Mouse (Mus musculus) kidney, adult 9 months (tissue): ENCODE measurements around the gene Unc5b.
"Not testable (repeated sequence)": the region's sequence is repeated elsewhere in the genome, so short reads cannot be mapped to it uniquely, and the experiment has no call there.

Source experiments
- DNase-seq: peaks from one replicate; pipeline ENCODE4 v3.0.0; 2022

Gene Unc5b

DNA sequence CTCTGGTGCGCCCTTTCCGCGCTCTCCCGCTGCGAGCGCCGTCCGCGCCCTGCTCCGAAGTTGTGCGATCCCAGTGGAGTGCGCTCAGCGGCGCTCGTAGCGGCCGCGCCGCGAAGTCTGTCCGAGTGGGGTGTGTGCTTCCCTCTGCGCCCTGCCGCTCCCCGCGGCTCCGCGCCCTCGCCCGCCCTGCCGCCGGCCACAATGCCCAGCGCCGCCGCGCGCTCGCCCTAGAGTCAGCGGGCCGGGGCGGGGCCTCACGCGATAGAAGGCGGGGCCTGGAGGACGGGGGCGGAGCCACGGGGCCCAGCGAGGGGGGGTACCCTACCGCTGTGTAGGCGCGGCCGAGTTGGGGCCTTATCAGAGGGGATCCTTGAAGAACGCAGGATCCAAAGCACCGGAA, at the start of gene Unc5b:
Gene Unc5b, minus strand, starts transcription at position 203 of the 400 bp plus-strand sequence.
- peak; percentile 97 for DNase-seq

DNA sequence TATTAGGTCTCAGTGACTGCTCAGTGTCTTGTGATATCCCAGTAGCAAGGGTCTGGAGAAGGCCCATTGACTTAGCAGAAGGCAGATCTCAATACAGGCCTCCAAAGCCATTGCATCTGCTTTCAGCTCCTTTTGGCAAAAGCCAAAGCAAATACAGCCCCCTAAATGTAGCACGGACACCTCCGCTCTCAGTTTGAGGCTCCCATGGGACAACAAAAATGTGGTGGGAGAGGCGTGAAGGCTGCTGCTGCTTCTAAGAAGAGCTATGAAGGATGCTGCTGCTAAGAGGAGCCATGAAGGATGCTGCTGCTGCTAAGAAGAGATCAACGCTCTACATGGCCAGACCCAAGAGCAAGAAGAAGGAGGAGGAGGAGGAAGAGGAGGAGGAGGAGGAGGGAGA, 48.4 kb upstream of the Unc5b start:
- no peak for DNase-seq

DNA sequence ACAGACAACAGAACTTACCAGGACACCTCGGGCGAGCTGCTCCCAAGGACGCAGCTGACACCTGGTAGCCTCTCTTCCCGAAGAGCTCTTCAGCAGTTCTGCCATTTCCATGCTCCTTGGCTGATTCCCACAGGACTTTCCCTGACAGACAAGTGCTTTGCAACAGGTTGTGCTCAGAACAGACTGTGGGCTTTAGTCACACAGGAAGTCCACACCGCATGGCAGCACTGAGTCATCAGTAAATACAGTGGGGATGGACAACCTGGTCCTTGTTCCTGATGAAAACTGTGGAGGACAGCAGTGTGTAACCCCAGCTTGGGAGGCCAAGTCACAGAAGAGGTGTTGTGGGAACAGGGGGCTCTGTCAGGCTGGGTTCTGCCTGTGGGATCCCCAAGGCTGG, 45.7 kb upstream of the Unc5b start:
- no peak for DNase-seq

- DNase-seq, result no peak
These were observed 43.6 kb upstream of the Unc5b start for GRCm38 (mm10) chr10:60875011-60875410.

- no peak for DNase-seq
These were observed 31.9 kb upstream of the Unc5b start for GRCm38 (mm10) chr10:60863318-60863717.

- peak; percentile 31 for DNase-seq
These were observed 31.3 kb upstream of the Unc5b start for GRCm38 (mm10) chr10:60862477-60863293.

GRCm38 (mm10) chr10:60845271-60845670, 13.9 kb upstream of the Unc5b start:
- not testable (repeated sequence) for DNase-seq

- no peak for DNase-seq
These were observed 7.4 kb upstream of the Unc5b start for GRCm38 (mm10) chr10:60838816-60839215.

DNA sequence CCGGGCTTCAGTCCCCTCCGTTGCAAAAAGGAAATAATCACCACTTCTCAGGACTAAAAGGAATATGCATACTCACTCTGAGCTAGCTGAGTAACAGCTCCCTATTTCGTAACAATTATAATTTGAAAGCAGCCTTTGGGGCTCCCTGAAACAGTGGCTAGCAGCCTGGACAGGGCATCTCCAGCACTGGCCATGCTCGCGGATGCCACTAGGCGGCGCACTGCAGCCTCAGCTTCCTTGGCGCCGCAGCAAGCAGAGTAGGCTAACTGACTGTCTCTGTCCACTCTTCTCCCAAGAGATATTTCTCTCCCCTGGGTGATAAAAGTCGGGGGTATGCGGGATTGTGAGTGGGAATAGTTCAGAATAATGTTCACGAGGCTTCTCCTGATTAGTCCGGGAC, 3.6 kb upstream of the Unc5b start:
- peak; percentile 81 for DNase-seq

GRCm38 (mm10) chr10:60832664-60833173, 1.3 kb upstream of the Unc5b start:
- DNase-seq, result peak; percentile 68

GRCm38 (mm10) chr10:60830556-60831350, 628 bp downstream of the Unc5b start:
- peak; percentile 33 for DNase-seq

GRCm38 (mm10) chr10:60830000-60830399, 1.4 kb downstream of the Unc5b start:
- DNase-seq, result no peak

DNA sequence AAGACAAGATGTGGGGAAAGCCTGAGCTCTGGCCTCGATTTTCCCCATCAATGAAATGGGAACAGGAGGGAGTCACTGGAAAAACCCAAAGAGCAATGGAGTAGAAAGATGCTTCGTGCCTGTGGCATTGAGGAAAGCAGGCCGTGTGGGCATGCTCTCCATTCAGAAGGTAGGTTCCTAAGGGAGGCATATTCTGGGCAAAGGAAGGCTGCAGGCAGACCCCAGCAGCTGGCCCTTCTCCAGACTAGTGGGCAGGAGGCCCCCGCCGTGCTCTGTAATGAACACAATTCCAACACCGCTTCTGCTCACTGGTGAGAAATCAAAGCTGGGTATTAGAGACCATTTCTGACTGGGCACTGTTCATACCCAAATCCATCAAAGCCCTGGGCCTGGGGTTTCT, 2.3 kb downstream of the Unc5b start:
- DNase-seq, result no peak

DNA sequence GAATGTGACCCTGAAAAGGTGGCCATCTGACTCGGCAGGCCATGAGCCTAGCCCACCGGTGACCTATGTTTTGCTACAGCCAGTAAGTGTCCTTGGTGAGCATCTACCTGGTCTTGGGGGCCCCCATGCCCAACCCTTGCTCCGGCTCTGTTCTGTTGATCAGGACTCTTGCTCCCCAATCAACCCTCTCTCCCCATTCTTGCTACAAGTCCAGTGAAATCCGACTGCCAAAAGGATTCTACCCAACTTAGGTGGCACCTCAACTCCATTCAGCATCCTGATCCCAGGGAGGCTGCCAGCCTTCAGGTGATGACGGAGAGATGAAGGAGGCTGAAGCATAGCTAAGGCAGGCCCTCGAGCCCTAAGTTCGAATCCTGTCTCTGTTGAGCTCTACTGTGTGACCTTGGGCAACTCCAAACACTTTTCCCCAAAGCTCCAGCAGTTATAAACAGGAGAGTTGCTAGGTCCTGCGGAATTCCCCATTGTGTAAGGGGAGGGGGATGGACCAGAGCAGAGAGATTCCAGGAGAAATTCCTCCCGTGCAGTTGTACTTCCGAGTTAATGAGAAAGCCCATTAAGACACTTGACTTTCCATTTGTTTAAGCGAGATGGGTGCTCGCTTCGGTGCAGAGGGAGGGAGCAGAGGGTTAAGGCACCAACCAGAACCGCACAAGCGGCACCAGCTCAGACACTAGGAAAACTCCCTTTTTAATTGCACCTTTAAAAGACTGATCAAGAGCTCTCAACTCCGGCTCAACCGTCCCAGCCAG, 3.3 kb downstream of the Unc5b start:
- no peak for DNase-seq

DNA sequence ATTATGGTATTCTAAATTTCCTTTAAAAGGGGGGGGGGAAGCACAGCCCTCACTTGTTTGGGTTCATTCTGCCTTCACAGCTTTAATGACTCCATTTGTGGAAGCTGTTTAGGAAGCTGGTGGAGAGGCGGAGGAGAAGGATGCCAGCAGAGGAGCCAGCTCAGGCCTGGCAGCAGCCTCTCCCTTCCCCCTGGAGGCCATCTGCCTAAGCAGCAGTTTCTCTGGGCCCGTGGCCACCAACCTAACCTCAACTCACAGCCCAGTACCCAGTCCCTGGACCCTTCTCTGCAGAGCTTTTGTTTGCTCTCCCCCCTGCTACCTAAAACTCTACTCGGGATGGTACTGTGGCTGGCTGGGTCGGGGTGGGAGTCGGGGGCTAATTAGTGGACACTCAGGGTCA, 4.1 kb downstream of the Unc5b start:
- no peak for DNase-seq

GRCm38 (mm10) chr10:60826461-60827237, 4.7 kb downstream of the Unc5b start:
- peak; percentile 42 for DNase-seq

DNA sequence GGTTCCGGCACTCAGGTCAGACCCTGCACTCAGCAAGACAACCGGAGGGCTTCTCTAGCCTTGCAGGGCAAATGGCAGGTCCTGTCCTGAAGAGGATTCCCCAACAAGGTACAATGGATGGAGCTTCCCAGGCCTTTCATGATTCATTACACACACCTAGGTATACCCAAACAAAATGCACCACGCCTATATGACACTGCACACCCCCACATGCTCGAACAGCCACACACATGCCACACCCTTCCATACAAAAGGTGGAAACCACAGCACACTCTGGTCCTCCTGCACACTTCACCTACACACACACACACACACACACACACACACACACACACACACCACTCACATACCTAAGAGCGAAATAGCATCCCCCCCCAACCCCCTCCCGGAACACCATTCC, 5.4 kb downstream of the Unc5b start:
- DNase-seq, result no peak

GRCm38 (mm10) chr10:60823744-60824143, 7.6 kb downstream of the Unc5b start:
- DNase-seq, result no peak

DNA sequence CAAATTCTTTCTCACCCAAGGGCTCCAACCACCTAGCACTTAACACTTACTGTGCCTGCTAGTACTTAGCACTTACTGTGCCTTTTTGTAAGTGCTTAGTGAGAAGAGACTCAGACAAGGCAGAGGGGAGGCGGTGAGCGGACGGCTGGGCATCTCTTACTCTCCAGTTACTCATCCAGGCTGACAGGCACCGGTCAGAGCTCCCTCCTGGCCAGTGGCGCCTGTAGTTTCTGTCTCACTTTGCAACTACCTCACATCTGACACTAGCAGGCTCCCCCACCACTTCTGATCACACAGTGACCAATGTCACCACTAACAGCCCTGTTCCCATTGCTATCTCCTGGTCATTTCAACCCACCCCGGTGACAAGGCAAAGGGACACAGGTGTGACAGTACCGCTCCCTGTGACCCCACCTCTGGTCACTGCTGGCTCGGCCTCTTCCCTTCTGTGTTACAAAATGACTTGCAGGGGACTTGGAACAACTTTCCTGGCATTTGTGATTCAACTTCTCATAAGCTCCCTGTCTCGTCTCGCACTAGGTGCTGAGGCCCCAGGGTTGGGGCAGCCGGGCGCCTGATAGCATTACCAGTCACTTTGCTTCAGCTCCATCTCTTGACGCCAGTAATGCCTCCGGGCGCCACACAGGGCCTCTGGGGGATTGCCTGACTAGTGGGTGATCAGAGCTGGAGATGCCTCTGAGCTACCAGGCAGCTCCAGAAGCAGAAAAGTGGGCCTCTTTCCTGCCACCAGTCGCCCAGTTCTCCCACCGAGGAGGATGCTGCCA, 8.5 kb downstream of the Unc5b start:
- DNase-seq, result no peak

DNA sequence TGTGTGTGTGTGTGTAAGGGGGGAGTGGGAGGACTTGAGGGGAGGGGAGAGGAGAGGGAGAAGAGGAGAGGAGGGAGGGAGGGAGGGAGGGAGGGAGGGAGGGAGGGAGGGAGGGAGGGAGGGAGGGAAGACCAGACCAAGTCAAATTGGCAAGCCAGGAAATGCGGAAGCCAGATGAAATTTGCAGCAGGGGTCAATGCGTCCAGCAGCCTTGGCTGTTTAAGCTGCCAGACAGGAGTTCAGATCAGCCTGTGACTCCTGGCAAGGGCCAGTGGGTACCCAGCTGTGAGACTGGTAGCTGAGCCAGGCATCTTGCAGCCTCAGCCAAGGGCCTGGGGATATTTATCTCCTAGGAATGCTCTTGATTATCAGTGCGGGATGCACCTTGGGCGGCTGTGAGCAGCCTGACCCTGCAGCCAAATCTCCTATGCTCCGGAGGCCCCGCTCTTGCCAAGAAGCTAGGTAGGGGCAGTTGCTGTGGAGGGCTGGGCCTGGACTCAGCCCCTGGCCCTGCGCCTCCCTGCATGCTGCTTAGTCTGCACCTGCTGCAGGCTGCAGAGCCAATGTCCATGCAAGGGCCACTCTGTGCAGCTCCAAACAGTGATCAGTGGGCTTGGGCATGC, 9.5 kb downstream of the Unc5b start:
- no peak for DNase-seq

GRCm38 (mm10) chr10:60821311-60821710, 10.1 kb downstream of the Unc5b start:
- no peak for DNase-seq
